Mouse (Mus musculus) cerebellum, adult 2 months (tissue): Measurements from ENCODE around the gene Klhl21.

Source experiments
- CTCF ChIP-seq: fragments of 200-500 bp; IDR thresholded peaks from 2 replicates; pipeline ENCODE4 v1.5.1; 2011; ENCODE audit warnings: low read depth, mild to moderate bottlenecking, control low read depth, low read length, moderate library complexity, borderline replicate concordance; ENCODE audit not compliant: insufficient read depth
- POLR2A ChIP-seq: fragments of 200-500 bp; IDR thresholded peaks from 2 replicates; pipeline ENCODE4 v1.6.1; 2011; ENCODE audit warnings: low read length, control low read depth, borderline replicate concordance; ENCODE audit not compliant: insufficient read depth

- no peak for TF ChIP-seq CTCF
- no peak for TF ChIP-seq POLR2A
These were observed 40.2 kb upstream of the Klhl21 start for GRCm38 (mm10) chr4:151968204-151968921.
